Mouse (Mus musculus): ENCODE data around the gene Aff1. TPM values are rescaled to one million over a fixed set of nuclear protein-coding genes. Genes with fewer than 3 reads are reported as not detected.

The Aff1 gene
- polyA plus RNA-seq, 1 experiment = 2.9 TPM

GRCm38 (mm10) chr5:103694094-103694493, 1.9 kb downstream of the Aff1 start:
- no peak for DNase-seq (ENCODE audit: low read depth)
- TF ChIP-seq CTCF (IDR thresholded peaks at IDR 0.05; ENCODE audit: borderline replicate concordance, extremely low read depth, insufficient read depth, insufficient read length) = no peak
- no peak for TF ChIP-seq POLR2A (IDR thresholded peaks at IDR 0.05; ENCODE audit: borderline replicate concordance, extremely low read depth, insufficient read depth, insufficient read length, poor library complexity, severe bottlenecking)

DNA sequence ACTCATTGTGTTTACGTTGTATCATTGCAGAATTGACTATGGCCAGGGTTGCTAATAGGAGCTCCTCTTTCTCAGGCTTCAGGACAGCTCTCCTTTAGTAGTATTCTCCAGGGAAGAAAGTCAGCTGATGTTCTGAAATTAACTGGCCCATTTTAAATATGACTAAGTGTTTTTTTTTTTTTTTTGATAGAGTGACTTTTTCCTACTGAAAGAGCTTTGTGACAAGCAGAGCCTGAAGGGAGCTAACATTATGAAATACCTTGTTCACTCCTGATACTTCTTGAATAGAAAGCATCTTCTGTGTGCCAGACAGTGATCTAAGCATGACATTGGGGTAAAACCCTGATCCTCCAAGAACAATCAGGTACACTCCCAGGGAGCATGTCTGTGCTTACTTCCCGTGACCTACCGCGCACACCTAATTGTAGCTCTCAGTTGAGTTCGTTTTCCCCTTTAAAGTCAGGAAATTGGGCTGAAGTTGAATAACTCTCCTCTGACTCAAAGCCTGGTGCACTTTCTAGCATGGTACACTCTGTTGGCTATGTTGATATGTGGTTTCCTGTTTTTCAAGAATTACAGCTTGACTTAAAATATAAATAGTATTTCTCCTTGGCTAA, 5.8 kb downstream of the Aff1 start:
- TF ChIP-seq CTCF (IDR thresholded peaks at IDR 0.05; ENCODE audit: borderline replicate concordance, extremely low read depth, insufficient read depth, insufficient read length) (no peak), POLR2A (IDR thresholded peaks at IDR 0.05; ENCODE audit: borderline replicate concordance, extremely low read depth, insufficient read depth, insufficient read length, poor library complexity, severe bottlenecking) (no peak)
- no peak for DNase-seq (ENCODE audit: low read depth)

DNA sequence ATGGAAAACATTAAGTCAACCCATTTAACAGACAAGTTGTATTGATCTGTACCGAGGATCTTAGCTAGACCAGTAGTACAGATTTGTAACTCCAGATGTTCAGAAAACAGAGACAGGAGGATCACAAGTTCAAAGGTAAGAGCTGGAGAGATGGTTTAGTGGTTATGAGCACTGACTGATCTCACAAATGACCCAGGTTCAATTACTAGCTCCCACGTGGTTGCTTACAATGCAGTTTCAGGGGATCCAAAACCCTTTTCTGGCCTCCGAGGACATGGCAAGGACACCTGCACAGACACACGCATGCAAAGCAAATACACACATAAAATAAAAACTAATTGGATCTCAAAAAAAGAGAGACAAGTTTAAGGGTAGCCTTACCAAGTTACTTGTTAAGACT, 6.4 kb downstream of the Aff1 start:
- TF ChIP-seq CTCF (IDR thresholded peaks at IDR 0.05; ENCODE audit: borderline replicate concordance, extremely low read depth, insufficient read depth, insufficient read length) (no peak), POLR2A (IDR thresholded peaks at IDR 0.05; ENCODE audit: borderline replicate concordance, extremely low read depth, insufficient read depth, insufficient read length, poor library complexity, severe bottlenecking) (no peak)
- no peak for DNase-seq (ENCODE audit: low read depth)

DNA sequence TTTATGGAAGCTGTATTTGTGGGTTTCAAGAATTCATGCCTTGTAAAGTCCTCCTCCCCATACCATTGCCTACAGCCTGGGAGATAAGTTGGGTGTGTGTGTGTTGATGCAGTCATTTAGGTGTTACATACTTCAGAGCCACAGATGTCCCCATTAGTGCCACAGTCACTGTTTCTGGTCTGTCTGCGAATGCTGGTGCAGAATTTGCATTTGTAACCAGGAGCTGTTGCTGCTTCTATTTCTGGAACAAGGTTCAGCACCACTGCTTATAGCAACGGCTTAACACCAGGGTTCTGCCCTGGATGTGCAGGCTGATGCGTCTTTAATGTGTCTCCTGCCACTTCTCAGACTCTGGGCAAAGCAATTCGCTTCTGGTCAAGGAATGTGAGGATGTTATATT, 7.4 kb downstream of the Aff1 start:
- TF ChIP-seq POLR2A (IDR thresholded peaks at IDR 0.05; ENCODE audit: borderline replicate concordance, extremely low read depth, insufficient read depth, insufficient read length, poor library complexity, severe bottlenecking) = no peak
- no peak for TF ChIP-seq CTCF (IDR thresholded peaks at IDR 0.05; ENCODE audit: borderline replicate concordance, extremely low read depth, insufficient read depth, insufficient read length)
- no peak for DNase-seq (ENCODE audit: low read depth)

- TF ChIP-seq POLR2A (IDR thresholded peaks at IDR 0.05; ENCODE audit: borderline replicate concordance, extremely low read depth, insufficient read depth, insufficient read length, poor library complexity, severe bottlenecking) = no peak
- TF ChIP-seq CTCF (IDR thresholded peaks at IDR 0.05; ENCODE audit: borderline replicate concordance, extremely low read depth, insufficient read depth, insufficient read length) = no peak
- no peak for DNase-seq (ENCODE audit: low read depth)
These were observed 8.5 kb downstream of the Aff1 start for GRCm38 (mm10) chr5:103700661-103701060.

GRCm38 (mm10) chr5:103701466-103701865, 9.3 kb downstream of the Aff1 start:
- 0 out of 2 replicates have a peak, but pooled peaks have one; percentile 21 for TF ChIP-seq CTCF (IDR thresholded peaks at IDR 0.05; ENCODE audit: borderline replicate concordance, extremely low read depth, insufficient read depth, insufficient read length)
- TF ChIP-seq POLR2A (IDR thresholded peaks at IDR 0.05; ENCODE audit: borderline replicate concordance, extremely low read depth, insufficient read depth, insufficient read length, poor library complexity, severe bottlenecking) = no peak
- DNase-seq (ENCODE audit: low read depth) = no peak

DNA sequence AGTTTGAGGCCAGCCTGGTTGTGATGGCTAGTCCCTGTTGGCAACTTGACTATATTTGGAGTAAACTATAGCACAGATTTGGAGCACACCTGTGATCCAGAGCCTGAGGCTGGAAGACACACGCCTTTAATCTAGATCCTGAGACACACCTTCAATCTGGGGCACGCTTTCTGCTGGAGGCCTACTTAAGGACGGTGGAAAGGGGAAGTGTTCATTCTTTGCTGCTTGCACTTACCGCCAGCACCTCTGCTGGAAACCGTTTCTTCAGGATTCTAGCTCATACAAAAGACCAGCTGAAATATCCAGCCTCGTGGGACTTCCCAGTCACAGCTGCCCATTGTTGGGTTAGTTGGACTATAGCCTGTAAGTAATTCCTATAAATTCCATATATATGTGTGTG, 10.4 kb downstream of the Aff1 start:
- DNase-seq (ENCODE audit: low read depth) = no peak
- TF ChIP-seq POLR2A (IDR thresholded peaks at IDR 0.05; ENCODE audit: borderline replicate concordance, extremely low read depth, insufficient read depth, insufficient read length, poor library complexity, severe bottlenecking) (no peak), CTCF (IDR thresholded peaks at IDR 0.05; ENCODE audit: borderline replicate concordance, extremely low read depth, insufficient read depth, insufficient read length) (no peak)

DNA sequence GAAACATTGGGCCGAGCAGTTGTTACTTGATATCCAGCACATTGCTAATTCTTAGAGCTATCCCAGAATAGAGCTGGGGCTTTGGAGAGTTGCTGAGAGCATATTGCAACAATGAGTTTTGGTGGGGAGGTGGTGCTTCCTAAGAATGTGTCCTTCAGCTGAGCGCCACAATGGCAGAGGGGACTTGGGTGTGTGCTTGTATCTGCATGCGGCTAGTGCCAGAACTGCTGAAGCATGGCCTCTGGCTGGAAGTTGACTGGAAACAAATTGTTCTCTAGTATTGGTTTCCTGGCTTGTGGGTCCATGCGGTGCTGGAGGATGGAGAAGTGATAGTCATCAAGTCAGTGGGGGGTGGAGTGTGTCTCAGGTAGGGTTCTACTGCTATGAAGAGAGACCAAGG, 13.2 kb downstream of the Aff1 start:
- no peak for DNase-seq (ENCODE audit: low read depth)
- TF ChIP-seq POLR2A (IDR thresholded peaks at IDR 0.05; ENCODE audit: borderline replicate concordance, extremely low read depth, insufficient read depth, insufficient read length, poor library complexity, severe bottlenecking) = no peak
- no peak for TF ChIP-seq CTCF (IDR thresholded peaks at IDR 0.05; ENCODE audit: borderline replicate concordance, extremely low read depth, insufficient read depth, insufficient read length)

DNA sequence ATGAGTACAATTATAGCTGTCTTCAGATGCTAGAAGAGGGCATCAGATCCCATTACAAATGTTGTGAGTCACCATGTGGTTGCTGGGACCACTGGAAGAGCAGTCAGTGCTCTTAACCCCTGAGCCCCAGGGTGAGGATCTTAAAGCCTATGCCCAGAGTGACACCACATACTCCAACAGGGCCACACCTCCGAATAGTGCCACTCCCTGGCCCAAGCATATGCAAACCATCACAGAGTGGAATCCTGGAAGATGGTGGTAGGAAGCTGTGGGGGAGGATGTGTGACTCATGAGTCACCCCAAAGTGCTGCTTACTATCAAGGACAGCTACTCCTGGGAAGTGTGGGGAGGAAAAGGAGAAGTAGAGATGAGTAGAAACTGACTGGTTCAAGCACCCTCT, 13.7 kb downstream of the Aff1 start:
- TF ChIP-seq POLR2A (IDR thresholded peaks at IDR 0.05; ENCODE audit: borderline replicate concordance, extremely low read depth, insufficient read depth, insufficient read length, poor library complexity, severe bottlenecking) (no peak), CTCF (IDR thresholded peaks at IDR 0.05; ENCODE audit: borderline replicate concordance, extremely low read depth, insufficient read depth, insufficient read length) (no peak)

DNA sequence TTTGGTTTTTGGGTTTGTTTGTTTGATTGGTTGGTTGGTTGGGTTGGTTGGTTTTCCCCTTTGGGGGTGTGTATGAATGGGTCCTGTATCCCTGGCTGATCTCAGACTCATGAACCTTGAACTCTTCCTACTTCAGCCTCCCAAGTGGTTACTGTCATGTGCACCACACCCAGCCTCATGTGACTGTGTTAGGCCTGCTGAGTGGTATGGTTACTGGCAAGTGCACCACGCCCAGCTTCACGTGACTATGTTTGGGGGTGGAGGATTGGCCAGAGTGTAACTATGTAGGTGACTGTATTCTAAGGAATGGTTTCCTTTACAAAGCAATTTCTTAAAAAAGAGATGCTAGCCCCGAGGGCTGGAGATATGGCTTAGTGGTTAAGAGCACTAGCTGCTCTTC, 16.9 kb downstream of the Aff1 start:
- DNase-seq (ENCODE audit: low read depth) = no peak
- no peak for TF ChIP-seq POLR2A (IDR thresholded peaks at IDR 0.05; ENCODE audit: borderline replicate concordance, extremely low read depth, insufficient read depth, insufficient read length, poor library complexity, severe bottlenecking)
- TF ChIP-seq CTCF (IDR thresholded peaks at IDR 0.05; ENCODE audit: borderline replicate concordance, extremely low read depth, insufficient read depth, insufficient read length) = no peak

More for the DNA sequence above, 13.7 kb downstream of the Aff1 start:
- DNase-seq (ENCODE audit: low read depth) = no peak

- no peak for DNase-seq (ENCODE audit: low read depth)
- no peak for TF ChIP-seq CTCF (IDR thresholded peaks at IDR 0.05; ENCODE audit: borderline replicate concordance, extremely low read depth, insufficient read depth, insufficient read length)
- TF ChIP-seq POLR2A (IDR thresholded peaks at IDR 0.05; ENCODE audit: borderline replicate concordance, extremely low read depth, insufficient read depth, insufficient read length, poor library complexity, severe bottlenecking) = no peak
These were observed 19.7 kb downstream of the Aff1 start for GRCm38 (mm10) chr5:103711886-103712285.

- TF ChIP-seq CTCF (IDR thresholded peaks at IDR 0.05; ENCODE audit: borderline replicate concordance, extremely low read depth, insufficient read depth, insufficient read length) = no peak
- TF ChIP-seq POLR2A (IDR thresholded peaks at IDR 0.05; ENCODE audit: borderline replicate concordance, extremely low read depth, insufficient read depth, insufficient read length, poor library complexity, severe bottlenecking) = no peak
- DNase-seq (ENCODE audit: low read depth) = no peak
These were observed 21.2 kb downstream of the Aff1 start for GRCm38 (mm10) chr5:103713422-103713821.

All from brain, embryonic 14.5 days (tissue).